Mouse (Mus musculus) CD4-positive helper T cell, adult 2 months (primary cell): ENCODE results near the gene Dnaja4.
"Not testable (repeated sequence)": the region's sequence is repeated elsewhere in the genome, so short reads cannot be mapped to it uniquely, and the experiment has no call there.

ENCODE experiments used
- DNase-seq: peaks from one replicate; pipeline ENCODE4 v3.0.0-alpha.2; 2012; ENCODE audit warnings: low read depth, missing footprints, low spot score

Dnaja4 gene

DNA sequence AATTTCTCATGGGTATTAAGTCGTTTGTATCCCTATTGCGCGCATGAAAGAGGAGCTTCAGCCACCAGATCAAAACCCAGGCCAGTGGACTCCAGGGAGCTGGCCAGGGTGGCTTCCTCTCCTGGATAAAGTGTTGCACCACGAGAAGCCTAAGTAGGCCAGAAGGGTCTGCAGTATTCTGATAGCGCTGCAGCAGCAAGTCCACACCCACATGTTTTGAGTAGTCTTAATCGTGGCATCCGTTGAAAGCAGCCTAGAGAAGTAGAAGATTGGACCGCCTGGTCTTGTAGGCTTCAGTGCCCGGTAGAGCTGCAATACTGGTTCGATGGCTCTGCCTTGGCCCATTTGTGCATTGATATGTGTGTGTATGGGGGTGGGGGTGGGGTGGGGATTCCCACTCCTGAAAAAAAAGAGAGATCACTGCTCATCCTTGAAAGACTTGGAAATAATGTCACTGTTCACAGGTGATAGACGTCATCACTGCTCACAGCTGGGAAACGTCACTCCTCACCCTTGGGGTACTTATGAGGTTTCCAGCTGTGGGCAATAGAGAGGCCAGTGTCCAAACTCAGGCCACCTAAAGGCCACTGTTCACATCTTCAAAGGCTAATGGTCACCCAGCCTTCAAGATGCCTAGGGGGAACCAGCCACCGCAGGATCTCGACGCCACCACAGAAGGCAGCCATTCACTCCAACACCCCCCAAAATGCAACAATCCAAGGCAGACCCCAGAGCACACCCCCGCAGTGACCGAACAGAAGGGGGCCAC is at the start of gene Dnaja4:
Dnaja4 (plus strand) TSS at position 556 of the 769 bp plus-strand sequence.
- DNase-seq, result no peak

DNA sequence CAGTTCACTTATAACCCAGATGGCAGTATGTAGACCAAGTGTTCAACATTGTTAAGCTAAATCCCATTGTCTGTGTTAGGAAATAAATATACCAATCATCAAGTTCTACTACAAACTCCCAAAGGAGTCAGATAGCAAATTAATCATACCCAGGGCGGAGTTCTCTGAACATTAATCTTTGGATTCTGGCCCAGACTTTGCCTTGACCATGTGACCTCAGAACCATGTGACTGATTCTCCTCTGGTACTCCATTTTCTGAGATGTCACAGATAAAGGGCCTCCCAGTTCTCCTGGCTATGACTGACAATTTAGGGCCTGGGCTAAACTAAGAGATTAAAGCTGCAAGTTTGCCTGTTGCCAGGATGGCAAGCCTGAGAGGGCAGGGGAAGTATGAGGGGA is 49.3 kb upstream of the Dnaja4 start:
- no peak for DNase-seq

DNA sequence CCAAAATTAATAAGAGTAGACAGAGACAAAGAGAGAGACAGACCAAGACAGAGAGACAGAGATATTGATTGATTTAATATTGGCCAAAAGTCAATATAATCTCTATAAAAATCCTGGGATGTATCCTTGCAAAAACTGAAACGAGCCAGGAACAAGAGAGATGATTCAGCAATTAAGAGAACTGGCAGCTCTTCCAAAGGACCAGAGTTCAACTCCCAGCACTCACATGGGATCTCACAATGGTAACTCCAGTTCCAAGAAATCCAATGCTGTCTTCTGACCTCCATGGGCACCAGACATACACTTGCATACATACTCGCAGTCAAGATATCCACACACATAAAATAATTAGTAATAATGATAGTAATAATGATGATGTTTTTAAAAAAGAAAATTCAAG is 45.9 kb upstream of the Dnaja4 start:
- DNase-seq, result no peak

DNA sequence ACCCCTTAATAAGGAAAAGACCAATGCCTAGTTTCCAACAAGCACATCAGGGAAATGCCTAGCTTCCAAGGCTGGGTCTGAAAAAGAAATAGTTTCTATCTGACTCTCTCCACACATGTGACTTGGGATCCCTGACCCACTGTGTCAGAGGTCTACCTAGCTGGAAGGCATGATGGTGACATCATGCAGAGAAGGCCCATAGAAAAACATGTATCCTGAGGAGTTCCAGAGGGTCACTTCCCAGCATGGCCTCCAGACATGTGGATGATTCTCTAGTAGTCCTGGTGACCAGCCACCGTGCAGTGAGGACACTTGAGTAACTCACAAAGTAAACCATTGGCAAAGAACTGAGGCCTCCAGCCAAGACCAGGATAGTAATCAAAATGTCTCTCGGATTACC is 42.8 kb upstream of the Dnaja4 start:
- no peak for DNase-seq

DNA sequence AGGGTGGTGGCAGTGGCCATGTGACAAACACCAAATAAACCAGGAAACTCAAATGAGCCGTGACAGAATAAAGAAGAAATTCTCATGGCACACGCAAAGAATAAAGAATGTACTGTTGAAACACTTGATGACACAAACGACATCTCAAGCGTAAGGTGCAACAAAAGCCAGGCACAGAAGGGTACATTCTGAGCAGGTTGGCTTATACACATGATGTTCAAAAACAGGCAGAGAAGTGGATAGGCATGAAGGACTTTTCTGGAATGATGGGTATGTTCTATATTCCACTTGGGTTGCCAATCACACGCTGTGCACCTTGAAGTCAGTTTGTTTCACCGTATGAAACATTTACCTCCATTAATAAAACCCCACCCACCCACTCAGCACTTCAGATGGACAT is 42.3 kb upstream of the Dnaja4 start:
- no peak for DNase-seq

DNA sequence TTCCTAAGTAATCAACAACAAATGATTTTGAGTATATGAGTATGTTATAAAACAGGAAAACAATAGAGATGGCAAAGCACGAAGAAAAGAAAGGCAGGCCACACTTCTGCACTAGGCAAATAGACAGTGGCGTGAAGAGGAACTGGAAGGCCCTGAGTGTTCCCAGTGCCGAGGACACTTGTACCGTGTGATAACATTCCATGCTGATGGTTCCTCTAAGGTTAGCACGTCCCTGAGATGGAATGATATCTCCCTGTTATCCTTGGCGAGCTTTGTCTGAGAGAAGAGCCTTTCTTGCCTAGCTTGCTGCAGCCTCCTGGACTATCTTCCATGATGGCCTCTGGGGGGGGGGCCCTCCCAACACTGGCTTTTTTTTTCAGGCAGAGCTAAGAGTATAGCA is 39.9 kb upstream of the Dnaja4 start:
- DNase-seq, result no peak

DNA sequence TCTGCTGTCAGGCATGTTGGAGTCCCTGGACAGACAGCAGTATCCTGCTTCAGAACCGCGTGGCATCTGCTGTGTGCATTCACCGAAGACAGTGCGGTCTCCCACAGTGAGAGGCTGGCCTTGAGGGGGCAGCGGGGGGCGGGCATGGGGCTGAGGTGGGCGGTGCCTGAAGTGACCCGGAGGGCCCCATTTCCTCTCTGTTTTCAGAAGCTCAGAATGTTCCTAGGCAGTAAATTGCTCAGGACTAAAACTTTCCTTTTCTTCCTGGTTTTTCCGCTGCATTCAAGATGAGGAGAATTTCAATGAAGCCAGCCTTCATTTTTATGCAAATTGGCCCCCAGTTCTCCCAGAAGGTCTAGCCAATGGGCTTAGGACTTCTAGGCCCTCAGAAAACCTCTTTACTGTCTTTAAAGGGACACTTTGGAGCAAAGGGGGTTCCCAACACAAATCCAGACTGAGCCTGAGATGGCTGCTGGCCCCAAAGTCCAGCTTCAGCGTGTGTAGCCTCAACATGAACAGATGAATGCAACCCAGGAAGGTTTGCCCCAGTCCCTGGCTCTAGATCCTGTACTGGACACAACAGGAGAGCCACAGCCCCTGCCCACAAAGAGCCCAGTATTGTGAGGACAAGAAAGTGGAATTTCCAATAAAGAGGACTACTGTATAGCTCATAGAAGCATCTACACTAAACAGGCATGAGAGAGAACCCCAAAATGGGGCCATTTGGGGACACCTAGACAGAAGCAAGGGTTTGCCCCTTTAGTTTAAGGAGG is 36.9 kb upstream of the Dnaja4 start, which contains the start of gene Acsbg1:
Acsbg1 (minus strand) TSS at position 266 of the 773 bp plus-strand sequence.
- no peak for DNase-seq

DNA sequence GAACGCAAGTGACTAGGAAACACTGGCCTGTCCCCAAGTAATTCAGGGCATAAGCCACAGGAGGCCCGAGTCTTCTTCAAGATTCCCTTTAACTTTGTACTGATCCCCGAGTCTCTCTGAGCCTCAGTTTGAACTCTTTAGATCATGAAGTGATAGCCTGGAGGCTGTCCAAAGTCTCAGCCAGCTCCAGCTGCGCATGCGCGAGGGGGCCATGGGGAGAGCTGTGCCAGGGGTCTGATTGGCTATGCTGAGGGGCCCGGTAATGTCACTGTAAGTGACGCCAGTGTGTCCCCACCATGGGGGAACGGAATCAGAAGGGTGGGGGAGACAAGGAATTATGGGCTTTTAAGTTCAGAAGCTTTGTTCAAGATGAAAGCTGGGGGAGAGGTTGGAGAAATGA is 34.3 kb upstream of the Dnaja4 start:
- DNase-seq, result no peak

DNA sequence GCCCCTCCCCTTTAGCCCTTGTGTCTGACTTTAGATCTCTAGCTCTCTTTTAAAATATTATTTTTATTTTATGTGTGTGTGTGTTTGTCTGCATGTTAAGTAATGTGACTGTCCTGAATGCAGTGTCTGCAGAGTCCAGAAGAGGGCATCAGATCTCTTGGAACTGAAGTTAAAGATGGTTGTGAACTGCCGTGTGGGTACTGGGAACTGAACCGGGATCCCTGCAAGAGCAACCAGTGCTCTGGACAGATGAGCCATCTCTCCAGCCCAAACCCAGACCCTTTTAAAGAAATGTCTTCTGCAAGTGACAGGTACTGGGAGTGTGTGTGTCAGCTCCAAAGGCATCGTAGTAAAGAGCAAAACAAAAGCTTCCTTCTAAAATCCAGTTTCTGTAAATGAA is 32.6 kb upstream of the Dnaja4 start:
- DNase-seq, result no peak

DNA sequence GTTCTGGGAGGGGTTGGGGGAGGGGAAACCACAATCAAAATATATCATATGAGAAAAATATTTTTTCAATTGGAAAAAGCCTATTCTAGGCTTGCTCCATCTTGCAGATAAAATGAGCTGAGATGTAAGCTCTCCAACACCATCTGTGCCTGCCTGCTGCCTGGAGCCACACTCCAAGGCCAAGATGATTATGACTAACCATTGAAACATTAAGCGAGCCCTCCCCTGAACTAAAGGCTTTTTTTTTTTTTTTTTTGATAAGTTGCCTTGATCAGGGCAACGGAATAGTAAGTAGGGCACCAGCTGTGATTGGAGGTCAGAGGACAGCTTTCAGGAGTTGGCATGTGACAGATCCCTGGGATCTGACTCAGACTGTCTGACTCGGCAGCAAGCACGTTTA is 30.2 kb upstream of the Dnaja4 start:
- DNase-seq, result no peak

DNA sequence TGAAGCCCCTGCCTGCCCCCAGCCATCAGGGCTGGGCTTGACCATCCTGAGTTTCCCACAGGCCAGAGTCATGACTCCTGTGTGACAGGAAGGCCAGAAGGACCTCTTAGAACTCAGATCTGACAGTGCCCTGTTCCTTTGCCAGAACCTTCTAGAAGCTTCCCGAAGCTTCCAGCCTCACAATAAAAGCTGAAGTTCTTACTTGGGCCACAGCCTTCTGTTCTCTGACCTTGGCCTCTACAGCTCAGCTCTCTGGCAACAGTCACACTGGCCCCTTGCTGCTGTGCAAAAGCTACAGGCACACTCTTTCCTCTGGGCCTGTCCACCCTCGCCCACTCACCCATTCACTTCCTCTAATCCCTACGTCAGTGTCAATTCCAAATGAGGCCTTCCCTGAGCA is 26.7 kb upstream of the Dnaja4 start:
- DNase-seq, result no peak

DNA sequence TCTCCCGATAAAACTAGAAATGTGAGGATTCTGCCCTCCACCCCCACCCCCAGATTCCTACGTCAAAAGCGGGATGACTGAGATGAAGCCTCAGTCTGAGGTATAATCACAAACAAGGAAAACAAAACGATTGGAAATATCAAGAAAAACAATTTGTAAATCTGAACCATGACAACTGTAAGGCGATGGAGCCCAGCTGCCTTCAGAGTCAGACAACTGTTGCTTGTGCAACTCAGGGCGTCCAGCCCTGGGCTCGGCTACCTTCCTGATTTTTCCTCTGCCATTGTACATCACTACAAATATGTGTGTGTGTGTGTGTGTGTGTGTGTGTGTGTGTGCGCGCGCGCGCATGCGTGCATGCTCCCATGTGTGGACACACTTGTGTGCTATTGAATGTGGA is 24.8 kb upstream of the Dnaja4 start:
- no peak for DNase-seq

DNA sequence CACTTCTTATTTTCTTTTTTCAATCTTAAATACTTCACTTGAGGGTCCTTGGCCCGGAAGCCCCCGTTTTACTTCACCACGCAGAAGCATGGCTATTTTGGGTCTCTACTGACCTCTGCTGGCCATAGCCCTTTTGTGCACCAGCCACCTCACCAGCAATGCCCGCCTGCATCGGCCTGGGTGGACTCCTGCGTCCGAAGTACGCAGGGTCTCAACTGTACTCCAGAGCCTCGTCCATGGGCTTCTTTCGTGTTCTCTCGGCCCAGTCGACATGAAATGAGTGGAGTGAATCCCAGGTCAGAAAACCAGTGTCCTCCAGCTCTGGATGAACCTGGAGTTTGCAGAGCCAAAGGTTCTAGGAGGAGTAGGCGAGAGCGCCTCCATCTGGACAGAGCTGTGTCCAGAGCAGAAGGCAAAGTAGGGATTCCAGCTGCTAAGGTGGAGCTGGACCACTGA is 22.1 kb upstream of the Dnaja4 start:
- DNase-seq, result peak; percentile 62

DNA sequence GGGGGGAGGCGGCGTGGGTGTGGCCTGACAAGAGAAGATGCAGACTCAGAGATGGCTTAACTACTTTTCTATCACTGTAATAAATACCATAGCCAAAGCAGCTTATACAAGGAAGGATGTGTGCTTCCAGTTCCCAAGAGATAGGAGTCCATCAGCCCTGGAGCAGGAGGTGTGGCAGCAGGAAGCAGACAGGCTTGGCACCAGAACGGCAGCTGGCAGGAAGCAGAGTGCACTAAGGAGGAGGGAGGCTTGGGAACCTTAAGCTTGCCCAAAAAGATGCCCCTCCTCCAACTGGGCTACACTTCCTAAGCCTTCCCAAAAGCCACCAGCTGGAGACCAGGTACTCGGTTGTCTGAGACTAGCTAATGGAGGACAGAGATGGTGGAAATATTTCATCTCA is 15.8 kb upstream of the Dnaja4 start:
- DNase-seq, result no peak

DNA sequence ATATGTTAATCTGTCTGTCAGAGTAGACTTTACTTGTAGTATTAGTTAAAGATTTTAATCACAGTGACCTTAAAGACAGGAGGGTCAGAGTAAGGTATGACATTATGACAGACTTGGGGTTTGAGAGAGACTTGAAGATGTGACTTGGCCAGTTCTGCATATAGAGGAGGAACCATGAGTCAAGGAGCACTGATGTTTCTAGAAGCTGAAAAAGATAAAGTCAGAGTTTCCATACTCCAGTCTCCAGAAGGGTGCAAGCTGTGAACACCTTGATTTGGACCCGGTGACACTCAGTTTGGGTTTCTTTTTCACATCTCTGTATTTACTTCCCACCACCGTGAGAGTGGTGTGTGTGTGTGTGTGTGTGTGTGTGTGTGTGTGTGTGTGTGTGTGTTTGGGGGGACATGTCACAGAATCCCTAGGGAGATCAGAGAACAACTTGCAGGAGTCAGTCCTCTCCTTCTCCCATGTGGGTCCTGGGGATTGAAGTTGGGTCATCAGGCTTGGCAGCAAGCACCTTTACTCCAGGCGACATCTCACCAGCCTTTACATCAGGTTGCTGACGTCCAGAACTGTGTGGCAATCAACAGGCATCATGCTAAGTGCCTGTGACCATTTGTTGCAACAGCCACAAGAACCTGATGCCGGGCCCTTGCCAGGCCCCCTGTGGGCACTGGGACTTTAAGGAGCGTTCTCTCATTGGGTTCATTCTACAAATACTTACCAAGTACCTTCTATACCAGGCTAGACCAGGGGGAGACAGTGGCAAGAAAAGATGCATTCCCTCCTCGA is 14.7 kb upstream of the Dnaja4 start:
- DNase-seq, result no peak

DNA sequence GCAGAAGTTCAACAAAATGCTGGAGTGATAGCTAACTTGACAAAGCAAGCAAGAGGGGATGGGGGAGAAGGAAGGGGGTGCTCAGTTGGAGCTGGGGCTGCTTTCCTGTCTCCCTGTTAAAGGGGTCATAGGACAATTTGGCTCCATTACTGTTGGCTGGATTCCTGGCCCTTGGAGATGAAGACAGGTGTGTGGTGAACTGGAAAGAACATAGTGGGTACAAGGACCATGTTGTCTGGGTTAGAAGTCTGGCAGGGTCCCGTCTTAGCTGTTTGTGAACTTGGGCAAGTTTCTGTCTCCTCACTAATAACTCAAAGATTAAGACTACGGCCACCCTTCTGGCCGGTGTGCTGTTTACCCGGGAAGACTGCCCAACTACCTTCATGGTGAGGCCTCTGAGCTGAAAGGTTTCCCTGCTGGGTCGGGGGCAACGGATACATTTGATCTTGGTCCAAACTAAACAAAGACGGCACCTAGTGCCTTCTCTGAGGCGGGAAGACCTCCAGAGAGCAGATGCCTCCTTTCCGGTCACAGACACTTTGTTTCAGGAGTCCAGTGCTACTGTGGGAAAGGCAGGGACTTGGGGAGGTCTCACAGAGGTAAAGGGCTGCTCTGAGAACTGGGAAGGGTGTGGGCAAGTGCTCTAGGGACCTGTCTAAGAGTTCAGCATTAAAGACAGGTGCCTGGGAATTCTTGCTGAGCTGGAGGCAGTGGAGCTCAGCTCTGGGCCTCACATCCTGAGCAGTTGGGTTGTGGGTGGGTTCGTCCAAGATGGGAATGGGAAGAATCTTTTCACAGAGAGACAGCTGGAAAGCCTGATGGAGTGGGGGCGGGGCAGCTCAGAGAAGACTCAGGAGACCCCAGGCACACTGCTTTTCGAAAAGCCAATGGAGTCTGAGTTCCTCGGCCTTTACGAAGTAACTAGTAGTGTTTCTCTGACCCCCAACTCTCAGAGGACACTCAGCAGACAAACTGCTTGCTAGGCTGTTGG is 11.1 kb upstream of the Dnaja4 start:
- no peak for DNase-seq

DNA sequence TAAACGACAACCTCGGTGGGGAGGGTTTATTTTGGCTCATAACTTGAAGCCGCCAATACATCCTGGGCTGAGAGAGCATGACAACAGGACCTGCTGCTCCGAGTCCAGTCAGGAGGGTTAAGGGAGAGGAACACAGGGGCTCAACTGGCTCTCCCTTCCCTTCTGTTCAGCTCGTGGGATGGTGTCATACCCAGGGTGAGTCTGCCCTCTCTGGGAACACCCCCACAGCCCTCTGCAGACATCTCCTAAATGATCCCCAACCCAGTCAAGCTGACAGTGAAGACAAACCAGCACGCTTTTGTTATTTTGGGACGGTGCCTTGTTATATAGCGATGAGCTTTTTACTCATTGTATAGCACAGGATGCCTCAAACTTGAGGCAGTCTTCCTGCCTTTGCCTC is 9.2 kb upstream of the Dnaja4 start:
- DNase-seq, result no peak

DNA sequence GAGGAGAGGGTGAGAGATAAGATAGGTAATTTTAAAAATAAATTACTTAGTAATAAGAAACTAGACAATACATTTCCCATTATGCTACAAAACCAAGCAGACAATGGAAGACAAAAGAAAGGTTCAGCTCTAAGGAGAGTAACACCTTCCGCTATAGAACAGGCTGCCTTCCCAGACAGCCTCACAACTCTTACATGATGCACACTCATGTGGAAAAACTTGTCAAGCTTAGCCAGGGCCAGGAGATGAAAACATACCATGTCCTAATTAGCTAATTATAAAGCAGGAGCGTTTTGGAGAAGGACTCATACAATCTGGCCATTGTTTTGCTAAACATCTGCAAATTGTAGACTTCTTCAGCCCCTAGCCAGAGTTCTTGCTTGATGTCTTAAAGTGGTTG is 8.0 kb upstream of the Dnaja4 start:
- DNase-seq, result not testable (repeated sequence)

DNA sequence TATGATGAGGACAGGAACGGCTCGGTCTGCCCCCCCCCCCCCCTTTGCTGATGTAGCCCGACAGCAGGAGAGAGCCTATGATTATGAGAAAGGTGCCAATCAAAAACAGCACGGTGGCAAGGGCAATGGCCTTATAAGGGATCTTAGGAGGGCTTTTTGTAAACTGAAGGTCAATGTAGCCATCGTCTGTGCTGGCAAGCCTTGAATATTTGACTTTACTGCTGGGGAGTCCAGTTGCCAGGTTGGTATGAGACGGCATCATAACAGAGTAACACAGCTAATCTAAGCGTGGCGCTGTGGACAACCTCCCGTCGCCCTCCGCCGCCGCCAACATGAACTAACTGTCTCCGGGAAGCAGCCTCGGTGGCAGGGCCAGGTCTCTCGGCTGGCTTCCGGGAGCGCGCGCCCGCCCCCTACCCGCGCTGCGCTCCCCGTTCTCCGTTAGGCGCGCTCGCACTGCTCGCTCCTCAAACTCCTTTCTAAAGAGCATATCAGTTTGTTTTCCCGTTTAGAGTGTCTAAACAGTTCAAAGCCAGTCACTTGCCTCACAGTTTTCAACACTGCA is 7.3 kb upstream of the Dnaja4 start:
- peak; percentile 47 for DNase-seq

DNA sequence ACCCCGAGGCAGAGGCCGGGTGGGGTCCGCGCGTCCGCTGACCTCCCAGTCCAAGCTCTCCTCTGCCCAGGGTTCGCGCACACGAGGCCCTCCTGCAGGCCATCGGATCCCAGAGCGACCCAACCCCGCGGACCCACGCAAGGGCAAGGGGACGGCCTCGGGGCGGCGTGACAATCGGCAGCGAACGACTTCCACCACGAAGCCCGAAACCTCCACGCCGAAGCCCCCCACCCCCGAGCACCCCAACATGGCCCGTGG is 343 bp downstream of the Dnaja4 start:
- DNase-seq, result no peak
